Mouse (Mus musculus) cerebellum, adult 11-12 months (tissue): ENCODE data around the gene Slc6a3.

Source experiments
- DNase-seq: peaks from one replicate; pipeline ENCODE4 v3.0.0; 2022

Slc6a3 gene

DNA sequence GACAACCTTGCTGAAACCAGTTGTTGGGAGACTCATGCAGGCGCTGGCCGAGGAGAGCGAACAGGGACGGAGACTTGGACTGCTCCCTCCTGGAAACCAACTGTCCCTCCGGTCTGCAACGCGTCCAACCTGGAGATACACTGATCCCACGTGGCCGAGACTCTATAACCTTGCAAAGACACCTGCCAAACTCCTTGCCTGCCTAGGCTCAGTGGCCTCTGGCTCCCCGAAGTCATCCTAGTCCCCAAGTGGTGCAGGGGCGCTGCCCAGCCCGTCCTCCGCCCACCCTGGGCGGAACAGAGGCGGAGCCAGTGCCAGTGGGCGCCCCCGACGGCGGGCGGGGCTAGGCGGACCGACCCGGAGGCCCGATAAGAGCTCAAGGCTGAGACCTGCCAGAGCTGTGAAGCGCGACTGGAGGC is at the start of gene Slc6a3:
Gene Slc6a3 (plus strand): TSS at position 345 of the 419 bp plus-strand sequence.
- DNase-seq = no peak

DNA sequence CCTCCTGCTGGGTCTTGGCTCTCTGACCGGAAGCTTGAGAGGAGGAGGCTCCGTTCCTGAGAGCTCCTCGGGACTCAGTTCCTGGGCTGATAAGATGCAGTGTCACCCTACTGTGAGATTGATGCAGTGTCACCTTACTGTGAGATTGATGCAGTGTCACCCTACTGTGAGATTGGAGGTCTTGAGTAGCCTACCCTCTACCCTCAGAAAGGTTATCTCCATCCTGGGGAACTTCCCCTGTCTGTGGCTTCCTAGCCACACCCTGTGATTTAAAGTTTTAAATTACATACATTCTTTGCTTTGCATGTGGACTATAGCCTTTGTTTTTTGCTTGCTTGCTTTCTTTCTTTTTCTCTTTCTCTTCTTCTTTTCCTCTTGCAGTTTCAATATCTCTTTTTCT is 48.4 kb upstream of the Slc6a3 start:
- no peak for DNase-seq

DNA sequence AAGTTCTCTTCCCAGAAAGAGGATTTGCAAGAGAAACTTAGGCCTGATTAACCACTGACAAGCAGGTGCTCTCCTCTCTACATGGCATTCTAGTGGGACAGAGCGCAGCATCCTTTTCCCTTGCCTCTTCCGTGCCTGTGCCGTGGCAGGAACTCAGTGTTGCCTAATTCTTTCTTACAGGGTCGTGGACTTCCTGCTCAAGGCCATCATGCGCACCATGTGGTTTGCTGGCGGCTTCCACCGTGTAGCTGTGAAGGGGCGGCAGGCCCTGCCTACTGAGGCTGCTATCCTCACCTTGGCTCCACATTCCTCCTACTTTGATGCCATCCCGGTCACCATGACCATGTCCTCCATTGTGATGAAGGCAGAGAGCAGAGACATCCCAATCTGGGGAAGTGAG is 47.8 kb upstream of the Slc6a3 start:
- no peak for DNase-seq

DNA sequence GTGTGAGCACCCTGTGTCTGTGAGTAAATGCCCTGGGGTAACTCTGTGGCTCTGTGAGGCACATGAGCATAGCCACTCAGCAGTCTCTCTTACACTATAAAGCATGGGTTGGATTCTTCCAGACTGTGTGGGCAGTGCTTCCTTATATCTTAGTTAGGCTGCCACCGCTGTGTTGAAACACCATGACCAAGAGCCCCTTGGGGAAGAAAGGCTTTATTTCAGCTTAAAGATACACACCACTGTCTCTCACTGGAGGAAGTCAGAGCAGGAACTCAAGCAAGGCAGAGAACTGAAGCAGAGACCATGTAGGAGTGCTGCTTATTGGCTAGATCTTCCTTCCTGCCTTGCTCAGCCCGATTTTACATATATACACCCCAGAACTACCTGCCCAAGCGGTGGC is 46.6 kb upstream of the Slc6a3 start:
- no peak for DNase-seq

DNA sequence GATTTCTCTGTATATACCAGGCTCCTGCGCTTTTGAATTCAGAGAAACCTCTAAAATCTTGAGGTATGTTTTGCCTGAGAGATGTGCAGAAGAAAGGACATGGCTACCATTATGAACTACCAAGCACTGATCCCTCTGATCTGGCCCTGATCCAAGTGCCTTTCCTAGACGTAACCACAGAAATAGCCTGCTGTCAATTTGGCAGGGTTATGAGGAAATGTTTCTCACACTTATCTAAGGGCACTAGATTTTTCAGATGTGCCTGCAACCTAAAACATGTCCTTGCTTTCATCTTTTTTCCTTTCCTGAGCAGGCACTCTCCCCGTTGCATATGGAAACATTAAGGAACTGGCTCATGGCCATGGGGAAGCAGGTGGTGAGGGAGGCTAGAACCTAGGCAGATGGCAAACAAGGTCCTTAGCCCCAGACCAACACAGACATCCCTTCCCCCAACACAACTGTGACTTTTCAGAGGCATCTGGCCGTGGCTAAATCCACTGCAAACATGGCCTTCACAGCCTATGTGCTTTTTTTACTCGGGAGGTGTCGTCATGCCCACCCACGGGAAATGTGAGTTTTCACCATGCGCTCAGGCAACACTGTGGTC is 45.9 kb upstream of the Slc6a3 start:
- peak; percentile 83 for DNase-seq

DNA sequence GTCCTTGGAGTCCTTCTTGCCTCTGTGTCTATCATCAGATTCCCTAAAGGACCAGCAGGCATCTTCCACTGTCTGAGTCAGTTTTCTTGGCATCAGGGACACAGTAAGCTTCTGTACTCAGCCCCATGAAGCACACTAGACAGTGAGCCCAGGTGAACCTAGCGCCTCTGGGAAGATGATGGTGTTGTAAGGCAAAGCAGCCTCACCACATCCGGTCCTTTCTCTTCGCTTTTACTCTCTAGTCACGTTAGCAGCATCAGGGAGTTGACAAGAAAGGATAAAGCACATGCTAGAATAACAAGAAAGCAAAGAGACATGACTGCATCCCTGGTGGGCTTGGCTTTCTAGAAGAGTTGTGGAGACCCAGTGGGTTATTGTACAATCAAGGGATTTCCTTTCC is 43.4 kb upstream of the Slc6a3 start:
- DNase-seq = no peak

DNA sequence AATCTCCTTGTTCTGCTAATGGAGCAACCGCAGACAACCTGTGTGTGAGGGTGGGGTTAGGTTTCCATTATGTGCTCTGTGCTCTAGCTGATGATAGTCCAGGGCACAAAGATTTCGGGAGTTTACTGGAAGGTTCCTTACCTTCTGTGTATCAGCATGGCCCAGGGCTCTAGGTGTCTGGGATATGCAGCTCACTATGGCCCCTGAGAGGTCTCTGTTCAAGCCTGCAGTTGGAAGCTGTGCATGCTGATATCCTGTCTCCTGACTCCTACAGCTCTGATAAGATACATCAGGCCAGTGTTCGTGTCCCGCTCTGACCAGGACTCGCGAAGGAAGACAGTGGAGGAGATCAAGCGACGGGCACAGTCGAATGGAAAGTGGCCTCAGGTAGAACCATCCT is 42.0 kb upstream of the Slc6a3 start:
- no peak for DNase-seq

DNA sequence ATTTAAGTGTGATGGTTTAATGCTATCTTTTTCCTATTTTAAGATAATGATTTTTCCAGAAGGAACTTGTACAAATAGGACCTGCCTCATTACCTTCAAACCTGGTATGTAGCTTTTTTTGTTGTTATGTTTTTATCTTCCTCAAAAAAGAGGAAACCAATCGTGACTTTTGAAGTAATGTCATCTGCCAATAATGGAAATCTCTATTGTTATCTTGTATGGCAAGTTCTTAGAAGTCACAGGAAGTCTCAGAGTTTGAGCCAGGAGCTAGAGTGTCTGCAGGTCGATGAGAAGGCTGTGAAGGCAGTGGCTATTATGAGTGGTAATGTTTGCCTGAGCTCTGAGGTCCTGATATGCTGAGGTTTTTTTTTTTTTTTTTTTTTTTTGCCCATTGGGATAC is 40.4 kb upstream of the Slc6a3 start:
- DNase-seq = no peak

DNA sequence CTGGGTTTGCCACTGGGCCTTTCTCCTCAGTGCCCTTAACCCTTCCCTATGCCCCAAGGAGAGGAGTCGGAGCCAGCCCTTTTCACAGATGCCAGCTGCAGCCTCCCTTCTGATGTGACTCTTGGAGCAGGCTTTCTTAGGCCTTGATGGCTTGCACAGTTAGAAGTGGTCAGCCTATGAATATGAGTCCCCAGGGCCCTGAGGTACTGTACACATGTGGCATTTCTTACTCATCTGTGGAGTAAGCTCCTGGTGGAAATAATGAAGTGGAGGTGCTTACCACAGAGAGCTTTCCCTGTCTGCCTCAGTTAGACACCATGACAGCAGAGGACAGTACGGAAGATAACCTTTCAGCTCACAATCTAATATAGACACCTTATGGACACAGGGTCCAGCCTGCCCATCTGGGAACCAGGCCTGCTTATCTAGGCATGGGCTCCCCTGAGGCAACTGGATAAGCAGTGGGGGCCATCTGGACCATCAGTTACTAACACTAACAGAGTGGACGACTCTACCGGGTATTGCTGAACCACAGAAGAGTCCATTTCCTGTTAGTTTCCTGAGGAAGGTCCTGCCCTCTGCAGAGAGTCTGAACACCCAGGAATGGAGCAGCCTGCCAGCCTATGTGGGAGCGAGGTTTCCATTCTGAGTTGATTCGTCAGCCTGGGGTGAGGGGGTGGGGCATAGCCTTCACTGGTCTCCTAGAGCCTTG is 36.5 kb upstream of the Slc6a3 start:
- DNase-seq = no peak

DNA sequence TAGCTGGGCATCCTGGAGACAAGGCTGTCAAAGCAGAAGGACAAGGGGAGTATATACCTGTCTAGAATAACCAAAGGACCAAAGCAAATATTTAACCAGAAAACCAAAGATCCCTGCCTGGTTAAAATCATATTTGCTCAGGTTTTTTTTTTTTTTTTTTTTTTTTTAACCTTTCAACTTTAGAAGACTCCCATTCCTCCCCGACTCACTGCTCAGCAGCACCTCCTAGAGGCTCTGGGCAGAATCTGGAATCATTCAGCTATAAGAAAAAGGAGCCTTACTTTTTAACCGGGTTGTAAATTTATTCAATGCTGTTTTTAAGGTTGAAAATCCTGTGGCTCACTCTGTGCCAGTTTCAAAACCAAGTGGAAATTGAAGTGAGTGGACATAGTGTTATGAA is 33.8 kb upstream of the Slc6a3 start:
- DNase-seq = no peak

DNA sequence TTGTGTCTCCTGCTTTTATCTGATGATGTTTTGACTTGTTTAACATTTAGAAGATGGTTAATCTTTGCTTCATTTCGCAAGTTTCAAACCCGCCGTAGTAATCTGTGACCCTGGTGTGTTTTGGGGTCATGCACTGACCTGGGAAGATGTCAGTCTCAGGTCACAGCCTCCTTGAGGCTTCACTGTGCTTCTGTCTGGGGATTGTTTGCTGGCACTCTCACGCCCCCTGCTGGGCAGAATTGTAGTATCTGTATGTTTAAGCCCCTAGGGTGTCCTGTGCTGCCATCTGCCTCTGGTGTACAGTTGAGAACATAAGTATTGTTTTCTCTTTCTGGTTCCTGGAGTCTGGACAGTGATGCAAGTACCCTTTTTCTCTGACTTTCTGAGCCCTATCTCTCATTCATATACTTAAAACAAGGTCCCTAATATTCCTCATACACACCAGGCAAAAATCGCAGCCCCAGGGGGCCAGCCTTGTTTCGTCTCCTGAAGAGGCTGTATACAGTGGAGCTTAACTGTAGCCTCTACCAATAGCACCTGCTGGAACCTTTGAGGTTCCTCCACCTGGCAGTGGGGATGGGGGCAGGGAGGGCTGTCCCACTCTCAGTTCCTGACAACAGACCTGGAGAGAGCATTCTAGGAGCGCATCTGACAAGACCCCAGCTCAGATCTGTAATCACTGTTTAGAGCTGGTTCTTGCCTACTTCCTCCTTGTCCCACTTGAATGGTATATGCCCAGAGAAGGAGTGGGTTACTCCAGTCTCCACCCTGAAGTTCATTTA is 30.7 kb upstream of the Slc6a3 start:
- DNase-seq = peak; percentile 74

DNA sequence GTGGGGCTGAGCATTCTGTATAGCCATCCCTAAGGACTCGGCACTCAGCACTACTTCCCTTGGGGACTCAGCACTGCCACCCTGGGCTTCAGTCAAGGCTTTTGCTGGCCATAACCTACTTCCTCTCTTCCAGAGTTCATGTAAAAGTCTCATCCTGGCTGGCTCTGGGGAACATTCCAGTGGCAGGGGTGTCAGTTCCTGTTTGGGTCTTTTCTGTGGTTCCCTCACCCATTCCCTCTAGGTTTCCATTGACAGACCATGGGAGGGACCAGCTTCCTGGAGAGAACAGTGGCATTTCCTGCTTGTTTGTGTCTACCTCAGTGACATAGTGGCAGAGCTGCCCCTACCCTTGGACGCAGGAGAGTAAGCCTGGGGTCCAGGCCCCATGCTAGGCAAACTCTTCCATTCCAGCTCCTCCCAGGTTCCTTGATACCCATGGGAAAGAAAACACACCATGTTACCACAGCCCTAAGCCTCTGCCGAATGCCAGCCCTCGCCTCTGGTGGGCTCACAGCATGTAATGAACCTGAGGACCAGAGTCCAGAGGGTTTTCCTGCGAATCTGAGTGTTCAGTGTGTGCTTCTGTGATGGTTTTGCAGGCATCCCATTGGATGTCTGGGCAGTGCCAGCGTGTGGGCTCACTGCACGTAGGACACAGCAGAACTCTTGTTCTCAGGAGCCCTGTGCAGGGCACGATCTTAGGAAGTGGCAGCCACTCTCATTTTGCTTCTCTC is 27.6 kb upstream of the Slc6a3 start:
- no peak for DNase-seq

DNA sequence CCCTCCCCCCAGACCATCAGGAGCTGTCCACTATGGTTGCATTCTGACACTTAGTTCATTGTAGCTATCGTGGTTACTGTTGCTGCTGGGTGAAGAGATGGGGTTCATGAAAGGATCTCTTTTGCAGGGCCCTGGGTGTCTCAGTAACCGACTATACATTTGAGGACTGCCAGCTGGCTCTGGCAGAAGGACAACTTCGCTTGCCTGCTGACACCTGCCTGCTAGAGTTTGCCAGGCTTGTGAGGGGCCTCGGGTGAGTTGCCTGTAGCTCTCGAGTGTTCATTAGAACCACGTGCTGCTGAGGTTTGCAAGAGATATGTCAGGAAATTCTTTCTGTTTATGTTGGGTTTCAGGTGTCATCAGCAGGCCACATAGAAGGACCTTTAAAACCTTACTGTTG is 26.7 kb upstream of the Slc6a3 start:
- DNase-seq = peak; percentile 51

DNA sequence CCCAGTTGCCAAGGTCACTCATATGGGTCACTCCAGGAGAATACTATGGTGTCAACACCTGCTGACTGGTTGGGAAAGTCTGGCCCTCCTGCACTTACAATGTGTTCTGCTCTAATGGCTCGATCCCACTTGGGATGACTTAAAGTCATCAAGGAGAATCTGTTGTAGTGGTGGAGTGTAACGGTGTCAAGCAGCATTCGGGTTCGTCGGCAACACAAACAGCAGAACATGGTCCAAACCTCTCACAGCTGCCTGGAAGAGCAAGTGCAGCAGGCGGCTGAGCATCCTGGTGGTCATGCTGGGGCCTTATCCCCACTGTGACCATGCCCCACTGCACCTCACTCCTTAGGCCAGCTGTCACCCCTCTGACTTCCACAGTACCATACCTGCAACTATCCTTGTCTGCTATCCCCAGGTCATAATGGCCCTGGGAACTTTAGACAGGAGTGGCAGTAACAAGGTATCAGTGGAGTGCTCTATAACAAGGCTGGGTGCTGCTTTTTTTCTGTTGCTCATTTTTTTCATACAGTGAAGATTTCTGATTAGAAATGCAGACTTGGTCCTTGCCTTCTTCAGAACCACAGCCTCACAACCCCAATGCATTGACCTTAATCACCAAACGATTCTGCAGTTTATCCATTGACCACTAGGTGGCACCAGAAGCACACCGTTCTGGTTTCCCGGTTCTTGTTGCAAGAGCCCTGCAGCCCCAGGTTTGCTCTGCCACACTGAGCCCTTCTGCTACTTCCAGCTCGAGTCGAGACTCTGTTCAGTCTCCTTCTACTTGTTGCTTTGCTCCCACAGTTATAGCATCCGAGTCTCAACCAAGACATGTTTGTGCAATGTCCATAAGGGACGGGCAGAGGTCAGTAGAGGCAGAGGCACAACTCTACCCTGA is 23.5 kb upstream of the Slc6a3 start:
- DNase-seq = peak; percentile 48

DNA sequence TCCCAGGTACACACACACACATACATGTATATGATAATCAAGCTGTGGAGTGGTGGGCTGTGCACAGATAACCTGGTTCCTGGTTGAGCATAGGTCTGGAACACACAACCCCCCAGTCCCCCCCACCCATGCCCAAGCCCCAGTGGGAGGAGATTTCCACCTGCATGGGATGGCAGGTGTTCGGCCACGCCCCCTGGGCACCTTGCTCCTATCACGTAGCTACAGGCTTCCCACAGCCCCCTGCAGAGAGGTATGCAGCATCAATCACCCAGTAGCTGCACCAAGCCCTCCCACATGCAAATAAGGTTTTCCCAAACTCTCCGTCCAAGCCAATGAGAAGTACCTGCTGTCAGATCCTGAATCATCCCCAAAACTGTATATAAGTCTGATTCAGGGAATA is 19.7 kb upstream of the Slc6a3 start:
- DNase-seq = no peak

DNA sequence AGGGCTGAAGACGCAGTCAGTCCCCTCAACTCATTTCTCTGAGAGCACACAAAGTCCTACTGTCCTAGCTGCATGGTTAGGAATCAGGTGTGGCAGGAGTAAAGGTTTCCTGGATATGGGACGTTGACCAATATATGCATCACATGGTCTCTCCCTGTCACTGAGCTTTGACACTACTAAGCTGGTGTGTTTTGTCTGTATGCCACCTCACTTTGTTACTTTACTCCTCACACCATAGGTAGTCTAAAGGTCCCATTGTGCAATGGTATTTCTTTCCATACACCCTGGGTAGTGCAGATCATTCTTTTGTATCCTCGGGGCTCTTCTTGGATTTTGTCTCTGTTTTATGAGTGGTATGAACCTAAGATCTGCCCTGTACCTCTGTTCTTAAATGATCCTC is 2.8 kb upstream of the Slc6a3 start:
- no peak for DNase-seq

DNA sequence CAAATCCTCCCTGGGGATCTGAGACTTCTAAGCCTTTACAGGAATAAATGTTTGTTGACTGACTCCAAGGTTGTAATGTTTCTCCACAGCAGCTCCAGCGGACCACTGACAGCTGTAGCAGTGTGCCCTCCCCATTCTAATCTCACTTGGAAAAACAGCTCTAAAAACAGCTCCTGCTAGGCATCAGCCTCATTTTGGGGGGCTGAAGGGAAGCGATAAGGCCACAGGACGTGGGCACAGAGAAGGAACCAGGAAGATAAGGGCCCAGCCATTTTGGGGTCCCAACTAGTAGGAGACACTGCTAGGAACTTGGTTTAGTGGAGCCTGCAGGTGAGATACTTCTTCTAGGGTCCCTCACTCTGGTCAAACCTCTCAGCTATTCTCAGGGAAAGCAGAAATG is 1.3 kb upstream of the Slc6a3 start:
- no peak for DNase-seq

DNA sequence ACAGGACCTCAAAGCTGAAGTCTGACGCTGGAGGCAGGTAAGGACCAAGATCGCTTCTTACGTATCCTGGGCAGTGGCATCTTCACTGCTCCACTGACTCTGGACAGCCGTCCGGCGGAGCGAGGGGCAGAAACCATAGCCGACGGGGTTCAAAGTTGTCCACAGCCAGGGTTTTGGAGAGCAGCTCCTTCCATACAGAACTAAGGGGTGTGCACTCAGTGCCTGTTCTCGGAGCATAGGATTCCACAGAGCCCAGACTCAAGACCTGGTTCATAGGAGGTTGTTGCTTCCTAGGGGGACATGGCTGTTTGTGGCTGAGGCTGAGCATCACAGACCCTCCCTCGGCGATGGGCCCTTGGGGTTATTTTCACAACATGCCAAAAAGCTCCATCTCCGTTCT is 277 bp downstream of the Slc6a3 start:
- DNase-seq = no peak

DNA sequence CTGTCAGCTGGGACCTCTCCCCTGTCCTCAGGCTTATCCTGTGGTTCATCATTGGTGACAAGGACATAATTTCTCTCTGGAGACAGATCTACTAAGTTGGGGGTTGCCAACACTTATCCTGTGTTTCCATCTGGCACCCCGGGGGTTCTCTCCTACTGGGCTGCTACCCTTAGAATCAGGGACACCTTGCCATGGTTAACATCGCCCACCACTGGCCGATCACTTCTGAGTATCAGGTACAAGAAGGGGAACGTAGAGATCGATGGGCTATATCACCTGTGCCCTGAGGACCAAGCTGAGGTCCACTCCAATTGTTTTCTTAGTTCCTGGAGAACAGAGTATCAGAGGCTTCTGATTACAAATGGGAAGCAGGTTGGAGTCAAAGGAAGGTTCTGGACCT is 27.7 kb downstream of the Slc6a3 start:
- no peak for DNase-seq

DNA sequence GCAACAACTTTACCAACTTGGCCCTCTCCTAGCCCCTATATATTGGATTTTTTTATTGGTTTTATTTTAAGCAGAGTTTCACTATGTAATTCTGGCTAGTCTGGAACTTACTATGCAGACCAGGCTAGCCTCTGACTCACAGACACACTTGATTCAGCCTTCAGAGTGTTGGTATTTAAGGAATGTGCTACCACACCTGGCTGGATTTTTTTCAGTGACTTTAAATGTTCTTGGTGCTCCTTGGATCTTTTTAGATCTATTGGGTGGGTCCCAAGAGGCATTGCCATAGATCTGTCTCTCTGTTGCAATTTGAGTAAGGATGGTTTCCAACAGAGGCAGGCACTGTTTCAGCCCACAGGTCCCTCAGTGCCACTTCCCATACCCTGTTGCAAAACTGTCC is 38.5 kb downstream of the Slc6a3 start:
- no peak for DNase-seq

DNA sequence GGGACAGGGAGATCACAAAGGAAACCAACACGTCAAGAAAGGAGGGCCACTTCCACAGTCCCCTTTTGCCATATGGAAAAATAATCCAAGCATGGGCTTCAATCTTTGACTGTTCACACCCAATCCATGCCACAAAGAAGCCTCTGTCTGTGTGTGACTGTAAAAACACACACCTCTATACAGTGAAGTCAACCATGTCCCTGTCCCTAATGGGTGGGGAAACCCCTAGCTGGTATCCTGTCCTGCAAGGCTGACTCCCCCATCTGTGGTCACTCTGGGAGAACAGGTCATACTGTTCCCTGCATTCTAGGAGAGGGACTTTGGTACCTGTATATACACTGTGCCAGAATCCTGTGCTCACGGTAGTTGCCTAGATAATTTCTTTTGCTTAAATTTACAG is 40.7 kb downstream of the Slc6a3 start:
- DNase-seq = no peak

DNA sequence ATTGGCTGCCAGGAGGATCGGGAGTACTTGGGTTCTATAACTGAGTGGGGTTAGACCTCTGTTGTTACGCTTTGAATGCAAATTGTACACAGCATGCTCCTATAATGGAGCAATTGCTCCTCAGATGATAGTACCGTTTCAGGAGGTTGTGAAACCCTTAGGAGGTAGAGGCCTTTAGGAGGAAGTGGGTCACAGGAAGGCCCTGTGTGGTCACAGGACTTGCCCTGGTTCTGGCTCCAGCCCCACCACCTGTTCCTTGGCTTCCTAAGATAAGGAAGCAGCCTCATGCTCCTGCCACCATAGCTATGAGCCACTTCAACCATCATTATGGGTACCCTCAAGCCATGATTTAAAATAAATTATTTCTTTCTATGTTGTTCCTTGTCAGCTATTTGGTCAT is 54.9 kb downstream of the Slc6a3 start:
- DNase-seq = no peak

DNA sequence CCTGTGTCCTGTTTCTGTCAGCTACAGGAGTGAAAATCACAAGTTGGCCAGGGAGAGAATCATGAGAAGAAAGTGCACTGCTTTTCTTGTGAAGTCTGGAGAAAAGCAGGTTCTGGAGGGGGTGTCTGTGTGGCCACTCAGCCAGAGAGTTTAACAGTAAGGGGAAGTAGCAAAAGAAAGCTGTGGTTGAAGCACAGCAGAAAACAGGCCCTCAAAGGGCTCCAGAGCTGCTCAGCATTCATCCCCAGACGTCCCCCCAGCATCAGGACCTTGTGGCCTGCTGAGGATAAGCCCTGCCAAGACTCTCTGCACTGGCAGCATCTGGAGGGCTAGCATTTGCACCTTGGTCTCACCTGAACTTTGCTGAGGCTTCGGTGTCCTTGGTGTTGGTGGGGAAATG is 56.0 kb downstream of the Slc6a3 start:
- no peak for DNase-seq
